Mouse (Mus musculus): ENCODE results near the gene Fdx1l. TPM values are rescaled to one million over a fixed set of nuclear protein-coding genes. Genes with fewer than 3 reads are reported as not detected.

Fdx1l gene
- total and polyA plus RNA-seq, 3 experiments = 247 to 361 (median 305) TPM

GRCm38 (mm10) chr9:21034481-21035085 is 38.8 kb downstream of the Fdx1l start:
- Histone ChIP-seq H3K9me3 (replicated peaks; ENCODE audit: insufficient read depth, low read length) (no peaks in the 10 kb centered on the region), H3K27me3 (ENCODE audit: control insufficient read depth in 1 of 2, insufficient read depth in 2 of 2, low read length in 2 of 2) (no peaks in the 10 kb centered on the region), H3K36me3 (ENCODE audit: control insufficient read depth in 1 of 2, insufficient read depth in 2 of 2, low read length in 2 of 2) (peaks cover 0 to 5% of the 10 kb centered on the region in 2 experiments; a peak in 2 of 4 replicates), H3K9ac (ENCODE audit: control insufficient read depth, low read depth, low read length, poor library complexity, severe bottlenecking) (no peak overlapping the region), H3K79me2 (ENCODE audit: control insufficient read depth, insufficient read depth, low read length, poor library complexity) (peaks cover 18% of the 10 kb centered on the region), H3K4me1 (ENCODE audit: control insufficient read depth in 1 of 2, insufficient read depth in 2 of 2, low read length in 2 of 2) (peaks cover 2 to 19% of the 10 kb centered on the region in 2 experiments; a peak in 3 of 4 replicates), H3K4me3 (ENCODE audit: control insufficient read depth in 1 of 2, insufficient read depth in 1 of 2, low read depth in 2 of 2, low read length in 2 of 2) (no peak overlapping the region), H3K27ac (ENCODE audit: control insufficient read depth, low read depth, low read length) (no peak overlapping the region)
- peak; percentile 77 for DNase-seq (ENCODE audit: low read depth, low spot score)
- TF ChIP-seq MYB (IDR thresholded peaks at IDR 0.05; ENCODE audit: low read depth, low read length) (no peak), SIN3A (IDR thresholded peaks at IDR 0.05; ENCODE audit: low read length) (no peak), JUND (IDR thresholded peaks at IDR 0.05; ENCODE audit: low read depth, low read length) (no peak), BHLHE40 (IDR thresholded peaks at IDR 0.05; ENCODE audit: borderline replicate concordance, low read depth, low read length) (no peak), ZNF384 (IDR thresholded peaks at IDR 0.05; ENCODE audit: low read depth, low read length) (no peak), USF2 (IDR thresholded peaks at IDR 0.05; ENCODE audit: borderline replicate concordance in 1 of 2, insufficient read depth in 1 of 2, low read depth in 1 of 2, low read length in 2 of 2) (no peak), UBTF (IDR thresholded peaks at IDR 0.05; ENCODE audit: borderline replicate concordance, insufficient read depth, low read depth, low read length) (no peak)

- TF ChIP-seq USF1 (IDR thresholded peaks at IDR 0.05; ENCODE audit: low read depth, low read length) (no peak), E2F4 (IDR thresholded peaks at IDR 0.05; ENCODE audit: borderline replicate concordance, low read depth, low read length) (no peak), POLR2AphosphoS5 (IDR thresholded peaks at IDR 0.05; ENCODE audit: borderline replicate concordance, low read depth, low read length) (peak; percentile 81; the same call in 1 of the 2 replicates), MXI1 (IDR thresholded peaks at IDR 0.05; ENCODE audit: low read depth, low read length) (no peak), ZMIZ1 (IDR thresholded peaks at IDR 0.05; ENCODE audit: low read depth, low read length) (no peak)
- no peaks in the 10 kb centered on the region for H3K9me3 ChIP-seq (replicated peaks; ENCODE audit: insufficient read depth, low read length)
- H3K9ac ChIP-seq (ENCODE audit: control insufficient read depth, low read depth, low read length, poor library complexity, severe bottlenecking) = peak overlapping the region; percentile 64
- no peaks in the 10 kb centered on the region for H3K27me3 ChIP-seq (ENCODE audit: control insufficient read depth in 1 of 2, insufficient read depth in 2 of 2, low read length in 2 of 2)
- peaks cover 0 to 9% of the 10 kb centered on the region in 2 experiments; a peak in 2 of 4 replicates for H3K36me3 ChIP-seq (ENCODE audit: control insufficient read depth in 1 of 2, insufficient read depth in 2 of 2, low read length in 2 of 2)
- H3K4me1 ChIP-seq (ENCODE audit: control insufficient read depth in 1 of 2, insufficient read depth in 2 of 2, low read length in 2 of 2) = peaks cover 11 to 21% of the 10 kb centered on the region in 2 experiments
- peaks cover 23% of the 10 kb centered on the region for H3K79me2 ChIP-seq (ENCODE audit: control insufficient read depth, insufficient read depth, low read length, poor library complexity)
- H3K4me3 ChIP-seq (ENCODE audit: control insufficient read depth in 1 of 2, insufficient read depth in 1 of 2, low read depth in 2 of 2, low read length in 2 of 2) = peak overlapping the region; percentile 55 to 64
- peak; percentile 100 for DNase-seq (ENCODE audit: low read depth, low spot score)
- H3K27ac ChIP-seq (ENCODE audit: control insufficient read depth, low read depth, low read length) = peak overlapping the region; percentile 85
Measured at GRCm38 (mm10) chr9:21033136-21033535, 40.3 kb downstream of the Fdx1l start.

DNA sequence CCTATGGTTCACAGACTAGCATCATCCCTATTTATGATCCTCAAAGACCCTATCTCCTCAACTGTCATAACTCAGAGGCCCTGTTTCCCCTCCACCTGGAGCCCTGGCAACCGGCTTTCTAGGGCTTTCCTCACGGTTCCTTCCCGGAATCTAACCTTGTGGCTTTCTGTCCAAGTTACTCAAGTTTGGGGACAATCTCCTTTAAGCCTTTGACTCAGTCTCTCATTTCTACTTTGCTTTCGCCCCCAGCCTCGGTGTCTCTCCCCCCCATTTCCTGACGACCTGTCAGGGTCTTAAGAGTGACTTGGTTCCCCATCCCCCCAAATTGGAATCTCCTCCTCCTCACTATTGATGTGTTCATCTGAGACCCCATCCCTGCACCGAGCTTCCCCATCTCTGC is 40.9 kb downstream of the Fdx1l start:
- peak overlapping the region; percentile 64 for H3K9ac ChIP-seq (ENCODE audit: control insufficient read depth, low read depth, low read length, poor library complexity, severe bottlenecking)
- H3K36me3 ChIP-seq (ENCODE audit: control insufficient read depth in 1 of 2, insufficient read depth in 2 of 2, low read length in 2 of 2) = peaks cover 0 to 16% of the 10 kb centered on the region in 2 experiments; a peak in 2 of 4 replicates
- H3K79me2 ChIP-seq (ENCODE audit: control insufficient read depth, insufficient read depth, low read length, poor library complexity) = peaks cover 23% of the 10 kb centered on the region
- H3K4me1 ChIP-seq (ENCODE audit: control insufficient read depth in 1 of 2, insufficient read depth in 2 of 2, low read length in 2 of 2) = peaks cover 14 to 28% of the 10 kb centered on the region in 2 experiments
- TF ChIP-seq GATA1 (IDR thresholded peaks at IDR 0.05; ENCODE audit: low read depth, low read length) = no peak
- TF ChIP-seq GABPA (IDR thresholded peaks at IDR 0.05; ENCODE audit: low read depth, low read length) = no peak
- no peak for TF ChIP-seq MAFK (IDR thresholded peaks at IDR 0.05; ENCODE audit: borderline replicate concordance, low read depth, low read length)
- no peak for TF ChIP-seq MYC (IDR thresholded peaks at IDR 0.05; ENCODE audit: low read depth, low read length)
- no peak for TF ChIP-seq E2F4 (IDR thresholded peaks at IDR 0.05; ENCODE audit: borderline replicate concordance, low read depth, low read length)
- no peak for TF ChIP-seq NELFE (IDR thresholded peaks at IDR 0.05; ENCODE audit: low read depth, low read length)
- no peak for TF ChIP-seq USF2 (IDR thresholded peaks at IDR 0.05; ENCODE audit: borderline replicate concordance in 1 of 2, insufficient read depth in 1 of 2, low read depth in 1 of 2, low read length in 2 of 2)
- TF ChIP-seq ZNF384 (IDR thresholded peaks at IDR 0.05; ENCODE audit: low read depth, low read length) = no peak
- H3K9me3 ChIP-seq (replicated peaks; ENCODE audit: insufficient read depth, low read length) = no peaks in the 10 kb centered on the region
- DNase-seq (ENCODE audit: low read depth, low spot score) = no peak
- peak overlapping the region; percentile 55 to 64 for H3K4me3 ChIP-seq (ENCODE audit: control insufficient read depth in 1 of 2, insufficient read depth in 1 of 2, low read depth in 2 of 2, low read length in 2 of 2)
- peak overlapping the region; percentile 85 for H3K27ac ChIP-seq (ENCODE audit: control insufficient read depth, low read depth, low read length)
- no peaks in the 10 kb centered on the region for H3K27me3 ChIP-seq (ENCODE audit: control insufficient read depth in 1 of 2, insufficient read depth in 2 of 2, low read length in 2 of 2)

Data from MEL (cell line).